Comparison of ENCODE assay signal across 11 mouse cellular contexts in genomic region chr12:8846425-8847226, GRCm38 (mm10).
A peak's percentile ranks its signal among the peaks of the same experiment; 100 is the strongest.
DNase-seq lines count a peak whose midpoint lies in the region; ATAC-seq and TF ChIP-seq lines count a peak whose summit lies in the region.
"Had no signal": no experiment of that assay in that cellular context is flagged by ENCODE, and none has a peak within 500 bp of the region (broad histone marks: within the 10 kb centered on the region; RNA-seq: fewer than 3 reads in every experiment).

No protein-coding gene starts in this region.

- ATAC-seq in kidney, embryonic 16.5 days (ENCODE audit: low FRiP score, low TSS enrichment): peak; percentile 54; the same call in 1 of the 2 replicates

- H3K9me3 ChIP-seq in kidney, embryonic 16.5 days (ENCODE audit: low read length): no peaks in the 10 kb centered on the region
- no peaks in the 10 kb centered on the region for H3K9me3 ChIP-seq in limb, embryonic 10.5 days (replicated peaks)

- 0 out of 2 replicates have a peak overlapping the region, but pooled peaks have one; percentile 17 for H3K9ac ChIP-seq in kidney, embryonic 16.5 days (replicated peaks; ENCODE audit: low read length)

- no peaks in the 10 kb centered on the region for H3K36me3 ChIP-seq in kidney, embryonic 16.5 days (ENCODE audit: insufficient read depth, low read length)
- no peaks in the 10 kb centered on the region for H3K36me3 ChIP-seq in limb, embryonic 10.5 days

- no peak overlapping the region for H3K27ac ChIP-seq in kidney, embryonic 16.5 days (ENCODE audit: low read length)
- H3K27ac ChIP-seq in limb, embryonic 10.5 days: peak overlapping the region; percentile 94

- DNase-seq in kidney, adult 9 months: no peak
- peak; percentile 42 for DNase-seq in CD4-positive helper T cell, adult 2 months (ENCODE audit: low read depth, low spot score)
- DNase-seq in brain, embryonic 14.5 days (ENCODE audit: low read depth): peak; percentile 9
- peak; percentile 66 for DNase-seq in limb, embryonic 10.5 days (ENCODE audit: low spot score)
- DNase-seq in adrenal gland, postnatal 36 days: no peak
- DNase-seq in retina, embryonic 14.5 days (ENCODE audit: low spot score): no peak
- no peak for DNase-seq in heart, adult 18-20 months
- DNase-seq: cerebellum, postnatal 10 days; kidney, postnatal 14 days; left cerebral cortex, postnatal 4 days had no signal

- no peaks in the 10 kb centered on the region for H3K27me3 ChIP-seq in kidney, embryonic 16.5 days (ENCODE audit: insufficient read depth, low read length)
- H3K27me3 ChIP-seq in limb, embryonic 10.5 days (ENCODE audit: low read depth, poor library complexity, severe bottlenecking): no peaks in the 10 kb centered on the region

- H3K4me2 ChIP-seq in kidney, embryonic 16.5 days (replicated peaks; ENCODE audit: low read depth, low read length): 0 out of 2 replicates have a peak overlapping the region, but pooled peaks have one; percentile 16

- H3K4me3 ChIP-seq in kidney, embryonic 16.5 days (ENCODE audit: low read length): no peak overlapping the region
- peak overlapping the region; percentile 32 for H3K4me3 ChIP-seq in limb, embryonic 10.5 days

- no peak for TF ChIP-seq POLR2A in brain, embryonic 14.5 days (IDR thresholded peaks at IDR 0.05; ENCODE audit: borderline replicate concordance, extremely low read depth, insufficient read depth, insufficient read length, poor library complexity, severe bottlenecking)

- peaks cover 10% of the 10 kb centered on the region for H3K4me1 ChIP-seq in kidney, embryonic 16.5 days (ENCODE audit: insufficient read depth, low read length)
- peaks cover 90% of the 10 kb centered on the region for H3K4me1 ChIP-seq in limb, embryonic 10.5 days

- no peak for TF ChIP-seq CTCF in brain, embryonic 14.5 days (IDR thresholded peaks at IDR 0.05; ENCODE audit: borderline replicate concordance, extremely low read depth, insufficient read depth, insufficient read length)

- WGBS in kidney, embryonic 16.5 days: 24% methylated on average over 16 of the region's 16 CpGs
- 32% methylated on average over 16 of the region's 16 CpGs for WGBS in limb, embryonic 10.5 days

Comparison
In these comparisons a context has a peak if more than half of its experiments do, and no peak if none do; other contexts are left out.
1. DNase-seq: peak in CD4-positive helper T cell, adult 2 months (single experiment), brain, embryonic 14.5 days (single experiment) and limb, embryonic 10.5 days (single experiment); none in kidney, adult 9 months (single experiment), adrenal gland, postnatal 36 days (0 of 2), retina, embryonic 14.5 days (single experiment) and heart, adult 18-20 months (0 of 2).